Mouse (Mus musculus) erythroblast, embryonic 14.5 days (primary cell): Measurements from ENCODE around the gene Tmem14a.
"Not testable (repeated sequence)": the region's sequence is repeated elsewhere in the genome, so short reads cannot be mapped to it uniquely, and the experiment has no call there.

Experiments
- GATA1 ChIP-seq: IDR thresholded peaks from 2 replicates; pipeline ENCODE4 v1.6.1; 2012; ENCODE audit warnings: low read length, inconsistent platforms, mixed read lengths
- TAL1 ChIP-seq: IDR thresholded peaks from 3 replicates; pipeline ENCODE4 v1.6.1; 2012; ENCODE audit warnings: low read length, inconsistent platforms, mixed read lengths

DNA sequence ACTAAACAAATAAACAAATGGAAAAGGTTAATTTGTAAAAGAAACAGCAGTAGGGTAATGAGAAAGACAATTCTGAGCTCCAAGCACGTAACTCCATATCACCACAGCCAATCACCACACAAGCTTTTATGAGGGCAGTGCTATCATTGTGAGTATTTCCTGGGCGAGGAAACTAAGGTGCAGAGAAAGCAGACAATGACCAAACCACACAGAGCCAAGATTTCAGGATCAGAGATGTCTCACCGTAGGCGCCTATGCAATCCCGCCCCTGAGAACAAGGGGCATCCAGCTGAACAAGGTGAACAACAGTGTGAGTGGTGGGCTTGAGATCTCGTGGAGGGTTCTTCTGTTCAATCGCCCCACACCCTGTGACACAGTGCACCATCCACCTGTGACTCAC, 49.1 kb downstream of the Tmem14a start:
- TF ChIP-seq GATA1, TAL1: not testable (repeated sequence)
